9 mouse cellular contexts compared by ENCODE assay signal in genomic region chr5:106860415-106860814, GRCm38 (mm10).
DNase-seq lines count a peak whose midpoint lies in the region; ATAC-seq and TF ChIP-seq lines count a peak whose summit lies in the region.
"Had no signal": no experiment of that assay in that cellular context is flagged by ENCODE, and none has a peak within 500 bp of the region (broad histone marks: within the 10 kb centered on the region; RNA-seq: fewer than 3 reads in every experiment).

No protein-coding gene starts in this region.

- WGBS in liver, embryonic 12.5 days (ENCODE audit: insufficient replicate concordance): 29% methylated on average over 3 of the region's 3 CpGs
- WGBS in forebrain, postnatal 0 days: 42% methylated on average over 3 of the region's 3 CpGs
- 39% methylated on average over 3 of the region's 3 CpGs for WGBS in kidney, embryonic 14.5 days
- 36% methylated on average over 3 of the region's 3 CpGs for WGBS in limb, embryonic 13.5 days
- WGBS in stomach, postnatal 0 days: 34% methylated on average over 3 of the region's 3 CpGs

- no peaks in the 10 kb centered on the region for H3K36me3 ChIP-seq in liver, embryonic 12.5 days
- H3K36me3 ChIP-seq in forebrain, postnatal 0 days (ENCODE audit: insufficient read depth): no peaks in the 10 kb centered on the region
- H3K36me3 ChIP-seq in kidney, embryonic 14.5 days (ENCODE audit: control insufficient read depth, insufficient read depth, low read length): no peaks in the 10 kb centered on the region
- H3K36me3 ChIP-seq in limb, embryonic 13.5 days: no peaks in the 10 kb centered on the region
- H3K36me3 ChIP-seq in stomach, postnatal 0 days (ENCODE audit: control insufficient read depth, insufficient read depth, low read length): no peaks in the 10 kb centered on the region
- H3K36me3 ChIP-seq: embryonic facial prominence, embryonic 12.5 days had no signal

- DNase-seq in liver: peak; percentile 49
- peak; percentile 60 for DNase-seq in c-Kit-positive CD71-negative TER-119-negative erythroid progenitor cells, embryonic 14.5 days (ENCODE audit: low read depth)
- peak; percentile 87 for DNase-seq in forebrain, postnatal 0 days
- DNase-seq in naive thymus-derived CD4-positive, alpha-beta T cell, adult 2 months (ENCODE audit: low read depth): peak; percentile 82
- DNase-seq in stomach, postnatal 0 days (ENCODE audit: low spot score): peak; percentile 65

- H3K27me3 ChIP-seq in liver, embryonic 12.5 days (replicated peaks): no peaks in the 10 kb centered on the region
- no peaks in the 10 kb centered on the region for H3K27me3 ChIP-seq in forebrain, postnatal 0 days (ENCODE audit: insufficient read depth, low read length)
- no peaks in the 10 kb centered on the region for H3K27me3 ChIP-seq in kidney, embryonic 14.5 days (ENCODE audit: control insufficient read depth, insufficient read depth, low read length)
- 0 out of 2 replicates have a peak, but pooled peaks cover 4% of the 10 kb centered on the region for H3K27me3 ChIP-seq in limb, embryonic 13.5 days
- no peaks in the 10 kb centered on the region for H3K27me3 ChIP-seq in stomach, postnatal 0 days (ENCODE audit: control insufficient read depth, insufficient read depth, low read length)
- H3K27me3 ChIP-seq: embryonic facial prominence, embryonic 12.5 days had no signal

- H3K9ac ChIP-seq in liver, embryonic 12.5 days: no peak overlapping the region
- H3K9ac ChIP-seq in forebrain, postnatal 0 days: no peak overlapping the region
- H3K9ac ChIP-seq in kidney, embryonic 14.5 days (ENCODE audit: low read depth, low read length): no peak overlapping the region
- H3K9ac ChIP-seq in limb, embryonic 13.5 days: no peak overlapping the region
- H3K9ac ChIP-seq in stomach, postnatal 0 days (ENCODE audit: low read length): no peak overlapping the region
- H3K9ac ChIP-seq: embryonic facial prominence, embryonic 12.5 days had no signal

- no peak for TF ChIP-seq EP300 in stomach, postnatal 0 days (optimal IDR thresholded peaks at IDR 0.05)

- H3K4me3 ChIP-seq in liver, embryonic 12.5 days: no peak overlapping the region
- no peak overlapping the region for H3K4me3 ChIP-seq in forebrain, postnatal 0 days (ENCODE audit: low read depth, low read length)
- H3K4me3 ChIP-seq in kidney, embryonic 14.5 days (ENCODE audit: low read length): no peak overlapping the region
- no peak overlapping the region for H3K4me3 ChIP-seq in limb, embryonic 13.5 days
- H3K4me3 ChIP-seq in stomach, postnatal 0 days (ENCODE audit: low read depth, low read length): no peak overlapping the region
- H3K4me3 ChIP-seq: embryonic facial prominence, embryonic 12.5 days had no signal

- no peak overlapping the region for H3K4me2 ChIP-seq in liver, embryonic 12.5 days
- no peak overlapping the region for H3K4me2 ChIP-seq in forebrain, postnatal 0 days (ENCODE audit: low read depth)
- no peak overlapping the region for H3K4me2 ChIP-seq in kidney, embryonic 14.5 days (replicated peaks; ENCODE audit: low read depth, low read length)
- H3K4me2 ChIP-seq in limb, embryonic 13.5 days (replicated peaks): no peak overlapping the region
- no peak overlapping the region for H3K4me2 ChIP-seq in stomach, postnatal 0 days (replicated peaks; ENCODE audit: low read depth)
- H3K4me2 ChIP-seq: embryonic facial prominence, embryonic 12.5 days had no signal

- no peaks in the 10 kb centered on the region for H3K9me3 ChIP-seq in liver, embryonic 12.5 days (replicated peaks)
- H3K9me3 ChIP-seq in forebrain, postnatal 0 days (ENCODE audit: low read length): no peaks in the 10 kb centered on the region
- H3K9me3 ChIP-seq in kidney, embryonic 14.5 days (ENCODE audit: control insufficient read depth, low read length): no peaks in the 10 kb centered on the region
- no peaks in the 10 kb centered on the region for H3K9me3 ChIP-seq in limb, embryonic 13.5 days
- no peaks in the 10 kb centered on the region for H3K9me3 ChIP-seq in stomach, postnatal 0 days (ENCODE audit: control insufficient read depth, low read length)
- H3K9me3 ChIP-seq: embryonic facial prominence, embryonic 12.5 days had no signal

- no peak overlapping the region for H3K27ac ChIP-seq in liver, embryonic 12.5 days
- H3K27ac ChIP-seq in forebrain, postnatal 0 days (ENCODE audit: low read depth, low read length): no peak overlapping the region
- no peak overlapping the region for H3K27ac ChIP-seq in kidney, embryonic 14.5 days (ENCODE audit: low read depth, low read length)
- no peak overlapping the region for H3K27ac ChIP-seq in limb, embryonic 13.5 days
- no peak overlapping the region for H3K27ac ChIP-seq in stomach, postnatal 0 days (replicated peaks)
- H3K27ac ChIP-seq: embryonic facial prominence, embryonic 12.5 days had no signal

- H3K4me1 ChIP-seq in liver, embryonic 12.5 days: no peaks in the 10 kb centered on the region
- H3K4me1 ChIP-seq in forebrain, postnatal 0 days (ENCODE audit: insufficient read depth): no peaks in the 10 kb centered on the region
- H3K4me1 ChIP-seq in kidney, embryonic 14.5 days (ENCODE audit: control insufficient read depth, insufficient read depth, low read length): no peaks in the 10 kb centered on the region
- no peaks in the 10 kb centered on the region for H3K4me1 ChIP-seq in limb, embryonic 13.5 days
- H3K4me1 ChIP-seq in stomach, postnatal 0 days (replicated peaks; ENCODE audit: control insufficient read depth, insufficient read depth): no peaks in the 10 kb centered on the region
- H3K4me1 ChIP-seq: embryonic facial prominence, embryonic 12.5 days had no signal

- TF ChIP-seq CTCF in forebrain, postnatal 0 days (IDR thresholded peaks at IDR 0.05; ENCODE audit: low read depth): peak; percentile 88
- TF ChIP-seq CTCF in stomach, postnatal 0 days (IDR thresholded peaks at IDR 0.05; ENCODE audit: low read depth): peak; percentile 88

- no peak for ATAC-seq in liver, embryonic 12.5 days
- peak; percentile 79 for ATAC-seq in forebrain, postnatal 0 days
- peak; percentile 79; the same call in 1 of the 2 replicates for ATAC-seq in kidney, embryonic 14.5 days (ENCODE audit: low FRiP score, low TSS enrichment)
- peak; percentile 61; the same call in 1 of the 2 replicates for ATAC-seq in limb, embryonic 13.5 days (ENCODE audit: low FRiP score, low read depth)
- ATAC-seq in stomach, postnatal 0 days (ENCODE audit: low FRiP score, low TSS enrichment): no peak

Comparison
In these comparisons a context has a peak if more than half of its experiments do, and no peak if none do; other contexts are left out.
1. ATAC-seq: peak in forebrain, postnatal 0 days (single experiment), kidney, embryonic 14.5 days (single experiment) and limb, embryonic 13.5 days (single experiment); none in liver, embryonic 12.5 days (single experiment) and stomach, postnatal 0 days (single experiment).
2. Peak in every context shown above with its lines, with median percentiles within 50 percentile points of each other: DNase-seq.